Mouse (Mus musculus) kidney, adult 8-10 months (tissue): ENCODE measurements around the gene Fam24b.

Source experiments
- DNase-seq, 2 experiments: peaks; one replicate each; pipeline ENCODE4 v3.0.0; 2022

Fam24b gene

DNA sequence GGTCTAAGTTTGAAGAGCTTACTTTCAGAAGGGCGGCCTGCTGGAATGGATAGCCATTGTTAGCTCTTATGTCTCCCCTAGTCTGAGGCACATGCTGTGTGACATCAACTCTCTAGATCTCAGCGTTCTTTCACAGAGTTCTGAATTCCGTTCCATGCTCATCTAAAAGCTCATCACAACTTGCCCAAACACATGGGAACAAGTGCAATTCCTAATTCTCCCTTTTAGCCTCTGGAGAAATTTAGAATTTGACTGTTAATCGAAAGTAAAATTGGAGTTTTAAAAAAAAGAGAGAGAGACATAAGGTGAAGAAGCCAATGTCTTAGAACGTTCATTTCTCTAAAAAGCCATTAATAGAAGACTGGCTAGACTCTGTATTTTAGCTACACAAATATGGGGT is at the start of gene Fam24b:
Fam24b (minus strand) TSS at position 101 of the 400 bp plus-strand sequence.
- DNase-seq: no peak

DNA sequence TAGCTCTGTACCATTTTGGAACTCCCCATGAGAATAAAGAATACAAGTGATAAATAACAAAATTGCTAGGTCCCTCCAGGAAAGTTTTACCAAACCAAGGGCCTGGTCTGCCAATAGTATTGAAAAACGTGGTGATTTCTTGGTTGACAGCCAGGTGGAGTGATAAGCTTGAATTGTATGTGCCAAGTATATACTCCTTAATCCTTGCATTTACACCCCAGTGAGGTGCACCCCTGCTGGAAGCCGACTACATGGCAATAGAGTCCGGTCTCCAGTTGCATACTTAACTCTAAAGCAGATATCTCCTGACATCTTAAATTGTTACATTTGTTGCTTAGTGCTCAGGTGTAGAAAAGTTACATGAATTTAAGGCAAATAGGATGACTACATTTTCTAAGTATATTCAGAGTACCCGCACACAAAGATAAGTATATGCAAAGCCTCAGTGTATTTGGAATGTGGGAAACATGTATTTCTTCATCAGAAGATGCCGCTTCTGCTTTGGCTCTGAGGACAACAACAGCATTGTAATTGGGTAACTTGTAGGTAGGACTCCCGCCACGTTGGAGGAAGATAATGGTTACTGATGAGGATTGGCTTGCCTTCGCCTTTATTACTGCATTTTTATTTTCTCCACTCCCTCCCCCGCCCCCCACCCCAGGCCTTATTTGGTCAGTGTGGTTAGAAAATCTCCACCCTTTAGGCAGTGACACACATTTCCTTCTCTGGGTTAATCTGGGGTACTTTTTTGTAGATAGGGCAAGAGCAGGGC is 42.8 kb upstream of the Fam24b start:
- no peak for DNase-seq

DNA sequence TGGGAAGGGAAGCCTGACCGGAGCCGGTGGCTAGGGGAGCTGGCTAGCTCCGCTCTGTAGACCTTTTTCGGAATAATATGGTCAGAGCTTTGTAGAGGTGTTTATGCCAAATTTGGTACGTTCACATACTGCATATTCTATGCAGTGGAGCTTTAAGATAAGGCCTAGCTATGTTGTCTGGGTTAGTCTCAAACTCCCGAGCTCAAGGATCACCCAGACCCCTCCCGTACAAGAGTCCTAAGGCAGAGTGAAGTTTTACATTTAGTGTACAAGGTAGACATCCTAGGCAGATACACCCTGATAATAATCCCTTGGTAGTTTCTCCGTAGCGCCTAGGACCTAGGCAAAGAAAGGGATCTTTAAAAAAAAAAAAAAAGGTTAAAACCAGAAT is 42.1 kb upstream of the Fam24b start:
- no peak for DNase-seq

DNA sequence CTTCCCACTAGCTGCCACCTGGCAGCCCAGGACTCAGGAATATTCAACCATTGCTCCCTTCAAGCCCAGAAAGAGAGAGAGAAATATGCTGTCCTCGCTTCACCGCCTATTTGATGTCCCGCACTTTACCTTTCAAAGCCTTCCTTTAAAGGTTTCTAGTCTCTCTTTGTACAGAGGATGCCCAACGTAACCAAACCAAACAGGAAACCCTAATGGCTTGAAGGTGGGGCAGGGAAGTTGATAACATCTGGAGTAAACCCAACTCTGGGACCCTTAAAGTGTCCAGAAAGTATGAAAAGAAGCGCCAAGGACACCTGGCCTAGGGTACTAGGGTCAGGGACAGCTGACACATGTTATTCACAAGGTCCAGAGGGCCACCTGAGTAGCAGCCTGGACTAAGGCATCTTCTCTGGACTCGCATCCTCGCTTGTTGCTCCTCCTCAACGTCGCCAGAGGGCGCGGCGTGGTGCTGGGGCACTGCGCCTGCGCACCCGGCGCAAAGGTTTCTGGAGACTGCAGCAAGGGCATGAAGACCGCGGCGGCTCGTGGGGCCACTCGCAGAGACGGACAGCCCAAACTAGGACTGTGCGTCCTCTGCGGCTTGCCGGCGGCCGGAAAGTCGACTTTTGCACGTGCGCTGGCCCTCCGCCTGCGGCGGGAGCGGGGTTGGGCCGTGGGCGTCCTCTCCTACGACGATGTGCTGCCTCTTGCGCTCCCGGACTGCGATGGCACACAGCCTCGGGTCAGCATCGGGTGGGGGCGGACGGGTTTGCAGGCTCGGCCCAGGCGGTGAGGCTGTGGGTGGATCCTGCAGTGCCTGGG is 41.5 kb upstream of the Fam24b start, which contains the start of gene Pstk:
Pstk (plus strand) TSS at position 494 of the 822 bp plus-strand sequence.
- peak; percentile 87 to 88 for DNase-seq

DNA sequence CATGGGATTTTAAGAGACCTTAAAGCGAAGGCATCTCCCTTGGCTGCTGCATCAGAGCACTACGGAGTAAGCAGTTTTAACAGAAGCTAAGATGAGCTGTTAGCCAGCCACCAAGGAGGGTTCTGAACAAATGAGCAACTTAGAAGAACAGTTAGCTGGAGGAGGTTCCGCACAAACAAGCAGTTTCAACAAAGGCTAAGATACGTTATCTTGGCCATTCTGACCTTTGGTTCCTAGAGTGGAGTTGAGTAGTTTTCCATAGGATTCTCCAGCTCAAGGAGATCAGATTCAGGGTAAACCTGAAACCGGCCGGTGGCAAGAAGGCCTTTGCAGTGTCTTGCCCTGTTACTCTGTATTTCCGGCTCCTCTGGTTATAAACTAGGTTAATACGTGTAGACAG is 34.8 kb upstream of the Fam24b start:
- DNase-seq: no peak

DNA sequence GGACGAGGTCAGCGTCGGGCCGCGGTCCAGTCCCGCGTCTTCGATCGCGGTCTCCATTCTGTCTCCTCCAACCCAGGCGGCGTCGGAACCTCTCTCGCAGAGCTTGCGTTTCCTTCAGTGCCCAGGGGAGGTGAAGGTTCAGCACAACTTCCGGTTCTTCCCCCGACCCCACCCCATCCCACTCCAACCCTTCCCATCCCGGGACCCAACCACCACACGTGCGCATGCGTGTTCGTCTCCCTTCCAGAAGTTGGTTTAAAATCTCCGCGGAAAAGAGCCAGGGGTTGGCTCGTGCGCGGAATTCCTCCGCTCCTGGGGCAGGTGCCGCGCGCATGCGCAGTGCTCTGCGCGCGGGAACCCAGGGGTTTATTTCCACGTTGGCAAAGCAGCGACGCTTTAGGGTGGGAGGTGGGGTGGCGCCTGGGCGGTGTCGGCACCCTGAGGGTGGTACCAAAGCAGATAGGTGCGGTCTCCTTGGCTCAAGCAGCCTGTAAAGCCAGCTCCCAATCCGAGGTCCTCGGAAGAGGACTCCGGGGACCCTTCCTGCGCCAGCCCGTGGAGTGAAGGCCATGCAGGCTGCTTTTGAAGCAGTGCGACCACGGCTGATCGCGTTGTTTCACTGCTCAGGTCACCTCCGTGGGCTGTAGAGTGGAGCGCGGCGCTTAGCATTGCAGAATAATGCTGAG is 33.4 kb upstream of the Fam24b start, which contains the start of gene 2310057M21Rik:
2310057M21Rik (minus strand) TSS at position 145 of the 686 bp plus-strand sequence.
- DNase-seq: peak; percentile 95 to 97

DNA sequence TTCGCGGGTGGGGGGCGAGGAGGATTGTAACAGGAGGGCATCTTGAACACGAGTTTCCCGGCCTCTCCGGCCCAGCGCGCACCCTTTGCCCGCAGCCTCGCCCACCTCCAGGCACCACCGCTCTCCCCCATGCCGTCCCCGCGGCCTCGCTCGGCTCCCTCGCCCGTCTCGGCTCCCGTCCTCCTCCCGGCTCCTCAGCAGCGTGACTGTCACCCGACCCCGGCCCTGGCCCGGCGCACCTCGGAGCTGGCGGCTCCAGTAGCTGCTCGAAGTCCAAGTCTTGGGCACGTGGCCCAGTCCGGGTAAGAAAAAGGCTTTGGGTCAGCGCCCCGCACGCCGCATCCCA is 32.9 kb upstream of the Fam24b start:
- no peak for DNase-seq

DNA sequence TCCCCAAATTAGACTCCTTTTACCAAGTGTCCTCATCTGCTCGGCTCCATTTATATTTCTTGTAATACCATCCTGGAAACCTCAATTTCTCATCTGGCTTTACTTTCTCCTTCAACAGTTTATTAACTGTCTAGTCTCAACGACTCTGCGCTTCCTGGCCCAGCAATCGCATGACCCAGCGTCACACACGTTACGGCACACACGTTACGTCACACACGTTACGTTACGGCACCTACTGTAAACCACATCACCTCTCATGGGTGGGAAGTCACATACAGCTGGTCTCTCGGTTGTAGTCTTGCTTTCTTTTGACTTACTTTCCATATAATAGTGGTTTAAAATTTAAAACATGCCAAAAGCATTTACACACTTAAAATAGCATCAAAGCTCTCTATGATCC is 26.8 kb upstream of the Fam24b start:
- DNase-seq: no peak

DNA sequence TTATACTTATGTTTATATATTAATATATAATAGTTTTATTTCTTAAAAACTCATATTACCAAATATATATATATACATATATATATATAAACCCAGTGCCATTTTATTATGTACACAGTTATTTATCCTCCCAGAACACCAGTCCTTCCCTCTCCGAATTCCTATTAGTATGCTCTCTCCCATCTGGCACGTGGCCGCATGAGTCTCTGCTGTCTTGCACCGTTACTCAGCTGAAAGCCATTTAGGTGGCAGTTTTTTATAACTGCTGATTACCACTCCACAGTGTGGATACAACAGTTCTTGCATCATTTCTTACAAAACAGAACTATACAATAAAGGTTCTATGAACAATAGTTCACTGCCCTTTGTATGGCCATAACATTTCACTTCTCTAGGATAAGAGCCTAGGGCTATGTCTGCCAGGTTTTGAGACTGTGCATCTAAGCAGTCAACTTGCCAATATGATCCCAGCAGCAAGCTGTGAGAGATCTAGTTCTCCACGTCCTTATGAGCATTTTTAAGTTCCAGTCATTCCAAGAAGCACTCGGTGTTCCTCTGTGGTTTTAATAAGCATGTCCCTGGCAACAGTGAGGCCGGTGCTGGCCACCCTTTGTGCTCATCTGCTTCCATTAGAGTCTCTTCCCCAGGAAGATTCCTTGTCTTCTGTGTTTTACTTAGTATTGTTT is 16.7 kb upstream of the Fam24b start:
- DNase-seq: no peak

DNA sequence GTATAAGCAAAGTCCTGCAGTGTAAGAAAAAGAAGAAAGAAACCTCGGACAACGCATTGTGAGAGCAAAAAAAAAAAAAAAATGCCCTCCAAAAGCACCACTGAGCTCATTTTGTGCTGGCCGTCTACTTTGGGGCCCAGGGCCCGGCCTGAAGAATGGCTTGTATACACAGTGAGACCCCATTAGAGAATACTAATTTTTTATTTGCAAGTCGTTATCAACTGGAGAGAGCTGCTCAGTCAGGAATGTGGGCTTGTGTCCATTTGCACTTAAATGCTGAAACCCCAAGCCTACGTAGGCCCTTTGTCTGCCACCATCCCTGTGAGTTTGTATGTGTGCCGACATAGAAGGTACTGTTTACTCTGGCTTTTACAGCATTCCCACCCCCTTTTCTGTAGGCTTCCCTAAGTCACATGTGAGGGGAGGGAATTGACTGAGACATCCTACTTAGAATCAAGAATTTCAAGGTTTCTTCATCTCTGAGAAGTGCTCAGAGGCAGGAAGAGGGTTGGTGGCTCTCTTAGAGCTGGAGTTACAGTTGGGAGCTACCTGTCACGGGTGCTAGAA is 8.3 kb upstream of the Fam24b start:
- no peak for DNase-seq

DNA sequence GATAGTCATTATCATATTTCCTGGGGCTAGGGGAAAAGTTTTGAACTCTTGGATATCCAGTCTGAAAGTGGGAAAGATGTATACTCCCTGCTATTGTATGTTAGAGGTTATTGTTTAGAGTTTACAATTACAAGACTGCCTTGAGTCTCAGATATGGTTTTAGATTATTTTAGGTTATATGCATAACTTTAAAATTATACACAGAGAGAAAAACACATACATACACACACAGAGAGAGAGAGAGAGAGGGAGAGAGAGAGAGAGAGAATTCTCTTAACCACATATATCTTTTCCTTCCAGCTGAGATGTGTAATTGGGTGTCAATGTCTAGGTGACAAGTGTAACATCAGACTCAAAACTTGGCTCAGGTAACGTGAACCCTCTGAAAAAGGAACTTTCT is 4.2 kb upstream of the Fam24b start, which contains the start of gene Fam24a:
Fam24a (plus strand) TSS at position 301 of the 400 bp plus-strand sequence.
- no peak for DNase-seq

DNA sequence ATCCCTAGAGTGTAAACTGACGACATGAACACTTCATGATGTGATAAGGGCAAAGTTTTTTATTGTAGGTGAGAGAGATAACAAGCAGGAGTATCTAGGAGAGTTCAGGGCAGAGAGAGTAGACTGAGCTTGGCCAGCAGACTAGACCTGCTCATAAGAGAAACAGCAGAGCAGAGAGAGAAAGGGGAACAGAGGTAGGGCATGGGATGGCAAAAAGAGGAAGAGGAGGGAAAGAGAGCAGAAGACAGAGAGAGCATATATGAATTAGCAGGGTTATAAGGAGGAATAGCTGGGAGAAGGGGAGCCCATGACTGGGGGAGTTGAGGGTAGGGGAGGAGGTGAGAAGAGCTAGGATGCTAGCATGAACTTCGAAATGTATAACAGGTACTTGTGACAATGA is 2.4 kb upstream of the Fam24b start:
- DNase-seq: no peak

DNA sequence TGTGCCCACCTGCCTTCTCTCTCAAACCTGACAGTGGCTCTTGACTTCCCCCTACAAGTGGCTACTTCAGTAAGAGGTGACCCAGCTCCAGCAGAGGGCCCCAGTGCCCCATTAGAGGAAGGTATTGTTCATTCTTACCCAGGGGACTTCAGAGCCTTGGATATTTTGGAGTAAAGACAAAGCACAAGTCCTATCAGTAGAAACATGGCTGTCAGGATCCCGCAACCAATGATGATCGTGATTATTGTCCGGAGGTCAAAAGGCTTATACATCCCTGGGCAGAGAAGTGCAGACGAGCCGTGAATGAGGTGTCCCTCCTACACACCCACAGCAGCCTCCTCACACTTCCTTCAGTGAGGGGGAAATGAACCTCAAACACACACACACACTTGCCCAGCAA is 2.3 kb downstream of the Fam24b start:
- DNase-seq: no peak

DNA sequence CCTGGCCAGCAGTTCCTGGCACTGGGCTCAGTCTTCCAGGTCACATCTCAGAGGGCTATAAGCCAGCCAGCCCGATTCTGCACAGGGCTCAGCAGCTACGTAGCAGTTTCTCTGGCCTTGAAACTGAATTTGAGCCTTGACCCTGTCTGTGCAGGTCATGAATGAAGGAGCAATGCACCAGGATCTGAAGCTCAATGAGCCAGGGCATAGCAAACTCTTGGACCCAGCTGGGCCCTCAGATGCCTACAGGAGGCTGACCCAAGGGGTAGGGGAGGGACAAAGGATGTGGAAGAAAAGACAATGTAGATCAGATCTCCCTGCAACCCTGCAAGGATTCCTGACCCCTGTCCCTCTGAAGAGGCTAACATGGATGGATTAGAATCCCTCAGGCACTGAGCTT is 7.1 kb downstream of the Fam24b start, which contains the start of gene Cuzd1:
Cuzd1 (minus strand) TSS at position 101 of the 400 bp plus-strand sequence.
- DNase-seq: no peak

DNA sequence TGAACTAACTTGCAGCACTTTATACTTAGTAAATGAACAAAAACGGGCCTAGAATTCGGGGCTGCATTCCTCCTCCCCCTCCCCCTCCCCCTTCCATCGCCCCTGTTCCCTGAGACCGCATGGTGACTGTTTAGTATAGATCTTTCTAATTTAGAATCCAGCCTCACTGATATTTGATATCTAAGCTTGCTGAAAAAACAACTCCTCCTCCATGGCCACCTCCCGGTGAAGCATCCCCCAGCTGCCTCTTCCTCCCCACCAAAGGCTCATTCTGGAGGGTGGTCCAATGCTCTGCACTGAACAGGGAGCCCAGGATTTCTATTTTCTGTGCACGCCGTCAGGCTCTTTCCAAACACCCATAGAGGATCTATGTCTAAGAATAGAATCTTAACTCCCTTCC is 11.0 kb downstream of the Fam24b start:
- no peak for DNase-seq

DNA sequence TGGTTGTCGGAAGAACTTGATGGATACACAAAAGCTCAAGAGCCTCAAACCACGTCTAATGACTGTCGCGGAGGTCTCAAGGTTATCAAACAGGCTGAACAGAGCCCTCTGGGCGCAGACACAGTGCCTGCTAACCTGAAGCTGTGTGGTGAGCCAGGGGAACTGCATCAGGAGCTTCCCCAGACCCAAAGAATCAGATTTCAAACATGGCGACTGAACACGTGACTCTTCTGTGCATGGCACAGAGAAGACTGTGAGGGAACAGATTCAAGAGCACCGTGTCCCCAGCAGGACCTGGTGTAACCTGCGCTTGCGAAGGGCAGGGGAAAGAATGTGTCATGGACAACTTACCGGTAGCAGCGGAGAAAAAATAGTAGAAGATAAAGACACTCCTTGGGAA is 11.7 kb downstream of the Fam24b start:
- no peak for DNase-seq

DNA sequence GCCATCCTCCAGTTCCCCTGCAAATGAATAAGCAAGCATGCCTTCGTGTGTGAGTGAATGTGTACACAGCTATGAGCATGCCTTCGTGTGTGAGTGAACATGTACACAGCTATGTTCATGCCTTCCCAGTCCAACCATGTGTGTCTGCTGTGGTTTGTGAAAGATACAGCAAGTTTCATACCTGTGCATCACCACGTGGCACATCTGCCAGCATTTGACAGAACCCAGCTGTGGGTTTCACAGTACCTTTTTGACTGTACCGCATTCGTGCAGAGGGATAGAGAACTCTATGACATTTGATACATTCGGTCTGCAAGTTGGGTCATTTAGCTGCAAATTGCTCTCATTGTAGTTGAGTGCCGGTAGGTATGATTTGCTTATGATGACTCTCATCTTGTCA is 14.8 kb downstream of the Fam24b start:
- no peak for DNase-seq

DNA sequence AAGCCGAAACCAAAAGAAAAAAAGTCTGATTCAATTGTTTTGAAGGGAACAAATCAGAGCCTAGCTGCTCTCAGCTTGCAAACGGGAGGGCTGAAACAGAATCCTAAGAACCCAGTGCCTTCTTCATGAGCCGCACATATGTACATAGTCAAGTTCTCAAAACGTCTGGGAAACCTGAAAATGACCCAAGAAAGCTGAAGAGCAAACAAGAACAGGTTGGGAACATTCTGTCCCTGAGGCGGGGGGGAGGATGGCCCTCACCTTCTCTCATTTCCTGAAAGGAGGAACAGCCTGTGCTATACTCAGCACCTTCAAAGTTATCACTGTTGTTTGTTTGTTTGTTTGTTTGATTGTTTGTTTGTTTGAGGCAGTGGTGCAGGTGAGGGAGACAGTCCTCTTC is 22.6 kb downstream of the Fam24b start:
- DNase-seq: no peak

DNA sequence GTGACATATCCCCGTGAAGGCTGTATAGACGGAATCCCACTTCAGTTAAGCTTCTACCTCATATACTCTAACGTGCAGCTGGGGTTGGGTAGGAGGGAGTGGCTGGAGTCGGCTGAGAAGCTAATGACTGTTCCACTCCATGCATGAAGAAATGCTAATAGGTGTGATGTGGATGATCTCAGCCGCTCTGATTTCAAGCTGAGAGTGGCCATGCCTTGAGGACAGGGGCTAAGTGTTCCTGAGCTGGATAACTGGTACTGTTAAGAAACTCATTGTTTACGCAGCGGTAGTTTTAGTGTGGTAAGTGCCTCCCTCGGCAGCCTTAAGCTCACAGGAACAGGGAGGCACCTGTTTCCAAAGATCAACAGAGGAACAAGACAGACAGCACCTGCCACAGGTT is 26.0 kb downstream of the Fam24b start:
- DNase-seq: no peak

DNA sequence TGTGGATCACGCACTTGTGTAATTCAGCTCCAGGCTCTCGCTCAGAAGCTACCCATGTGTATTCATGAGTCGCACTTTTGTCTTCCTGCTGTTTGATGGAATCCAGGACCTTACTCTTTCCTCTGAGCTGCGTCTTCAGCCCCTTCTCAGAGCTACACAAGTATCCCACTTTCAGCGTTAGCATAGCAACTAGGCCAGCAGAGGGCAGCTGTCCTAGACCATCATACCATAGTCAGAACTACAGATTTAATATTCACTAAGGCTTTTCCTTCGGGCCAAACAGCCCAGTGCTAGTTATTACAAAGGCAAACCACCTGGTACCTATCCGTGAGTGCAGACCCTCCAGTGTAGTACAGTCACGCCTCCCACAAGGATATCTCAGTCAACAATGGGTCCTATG is 32.2 kb downstream of the Fam24b start:
- no peak for DNase-seq
